Mouse (Mus musculus) kidney, adult 2 months (tissue): Measurements from ENCODE around the gene Sh3bp4.

Source experiments
- CTCF ChIP-seq: fragments of 200-500 bp; conservative IDR thresholded peaks from 2 replicates; pipeline ENCODE4 v1.5.1; 2011; ENCODE audit warnings: low read depth, mild to moderate bottlenecking, control low read depth, low read length, moderate library complexity, mixed read lengths; ENCODE audit not compliant: insufficient read depth, insufficient read length
- POLR2A ChIP-seq: fragments of 200-500 bp; IDR thresholded peaks from one replicate; pipeline ENCODE4 v1.6.1; 2011; ENCODE audit warnings: low read depth, low read length, control low read depth

DNA sequence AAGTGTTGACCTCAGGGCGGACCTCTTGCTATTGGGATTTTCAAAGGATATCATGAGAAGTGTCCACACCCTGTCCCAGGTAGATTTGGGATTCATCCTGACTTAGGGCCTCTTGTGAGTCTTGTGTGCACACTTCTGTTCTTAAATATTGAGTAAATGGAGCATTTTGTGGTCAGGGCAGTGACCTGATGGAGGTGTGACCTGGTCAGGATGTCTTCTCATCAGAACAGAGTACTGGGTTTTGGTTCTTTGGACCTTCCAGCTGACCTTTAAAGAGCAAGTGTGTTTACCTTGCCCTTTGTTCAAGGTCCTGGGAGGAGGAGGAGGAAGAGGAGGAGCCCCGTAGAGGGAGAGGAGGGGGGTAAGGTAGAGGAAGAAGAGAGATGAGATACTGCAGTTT is 9.0 kb downstream of the Sh3bp4 start:
- TF ChIP-seq POLR2A: no peak
- no peak for TF ChIP-seq CTCF
